Mouse (Mus musculus): Measurements from ENCODE around the gene Npff. TPM values are rescaled to one million over a fixed set of nuclear protein-coding genes. Genes with fewer than 3 reads are reported as not detected.

The Npff gene
- total RNA-seq, 2 experiments from 2014 or later = 1.4 to 1.7 TPM

Other genes with a start within 250 kb of the Npff start
- gene Mfsd5, start 245.5 kb downstream of the Npff start, total RNA-seq (2021) = 10 to 100 TPM; 14.5 to 14.9 TPM
- gene Espl1, start 228.7 kb downstream of the Npff start, total RNA-seq (2021) = 1 to 10 TPM; 1.1 to 4.1 TPM
- 100 to 1,000 TPM; 212 to 228 TPM for gene Pfdn5, start 198.8 kb downstream of the Npff start, total RNA-seq (2021)
- gene Myg1, start 193.2 kb downstream of the Npff start, total RNA-seq (2021) = 10 to 100 TPM; 17.6 to 19.0 TPM
- 1 to 10 TPM; 7.2 to 8.4 TPM for gene Aaas, start 174.2 kb downstream of the Npff start, total RNA-seq (2021)
- gene Sp7, start 157.8 kb downstream of the Npff start, total RNA-seq (2021) = under 1 TPM; 0.11 to 0.14 TPM
- gene Sp1, start 118.8 kb downstream of the Npff start, total RNA-seq (2021) = 10 to 100 TPM; 27.5 to 31.2 TPM
- 1 to 10 TPM; 4.5 to 5.0 TPM for gene Amhr2, start 79.6 kb downstream of the Npff start, total RNA-seq (2021)
- 10 to 100 TPM; 12.1 to 13.6 TPM for gene Prr13, start 65.9 kb downstream of the Npff start, total RNA-seq (2021)
- gene Pcbp2, start 54.4 kb downstream of the Npff start, total RNA-seq (2021) = 100 to 1,000 TPM; 382 to 414 TPM
- gene Gm10337, start 21.2 kb downstream of the Npff start, total RNA-seq (2021) = not detected
- gene Map3k12, start 7.9 kb downstream of the Npff start, total RNA-seq (2021) = 1 to 10 TPM; 3.1 TPM
- 10 to 100 TPM; 37.9 to 40.2 TPM for gene Tarbp2, start 6.8 kb downstream of the Npff start, total RNA-seq (2021)
- gene Gm28047, start 100.1 kb upstream of the Npff start, total RNA-seq (2021) = 1 to 10 TPM in 1 of 2 experiments, not detected in 1; 1.9 TPM
- gene Atf7, start 100.5 kb upstream of the Npff start, total RNA-seq (2021) = 10 to 100 TPM; 49.9 to 51.2 TPM
- gene Atp5g2, start 147.4 kb upstream of the Npff start, total RNA-seq (2021) = 10 to 100 TPM; 27.7 to 28.8 TPM
- 10 to 100 TPM; 44.1 to 56.5 TPM for gene Calcoco1, start 197.2 kb upstream of the Npff start, total RNA-seq (2021)

All from gastrocnemius, postnatal 14 days (tissue).